11 mouse cellular contexts compared by ENCODE assay signal in genomic region chr7:124803101-124803500, GRCm38 (mm10).
DNase-seq lines count a peak whose midpoint lies in the region; TF ChIP-seq lines count a peak whose summit lies in the region.
"Had no signal": no experiment of that assay in that cellular context is flagged by ENCODE, and none has a peak within 500 bp of the region (broad histone marks: within the 10 kb centered on the region; RNA-seq: fewer than 3 reads in every experiment).

No protein-coding gene starts in this region.

- peak; percentile 39 to 60 for DNase-seq in cerebellum, postnatal 10 days
- no peak for DNase-seq in cerebellum, postnatal 4 days (ENCODE audit: low spot score in 2 of 2)
- DNase-seq in layer of hippocampus, adult 9-11 months: peak; percentile 5
- DNase-seq in layer of hippocampus, adult 9-10 months (ENCODE audit: low spot score): no peak
- DNase-seq in brain, embryonic 14.5 days (ENCODE audit: low read depth): peak; percentile 31
- no peak for DNase-seq in c-Kit-positive CD71-positive TER-119-positive erythroid progenitor cells, embryonic 14.5 days (ENCODE audit: low spot score)
- DNase-seq: adrenal gland, postnatal 10 days; embryo, embryonic 11 days; gastrocnemius, adult 2 months; gastrocnemius, postnatal 25 days; kidney, adult 8-10 months had no signal

- no peak for TF ChIP-seq CTCF in brain, embryonic 14.5 days (IDR thresholded peaks at IDR 0.05; ENCODE audit: borderline replicate concordance, extremely low read depth, insufficient read depth, insufficient read length)

- no peak for TF ChIP-seq POLR2A in brain, embryonic 14.5 days (IDR thresholded peaks at IDR 0.05; ENCODE audit: borderline replicate concordance, extremely low read depth, insufficient read depth, insufficient read length, poor library complexity, severe bottlenecking)

Comparison
In these comparisons a context has a peak if more than half of its experiments do, and no peak if none do; other contexts are left out.
1. DNase-seq: peak in cerebellum, postnatal 10 days (2 of 2), layer of hippocampus, adult 9-11 months (single experiment) and brain, embryonic 14.5 days (single experiment); none in cerebellum, postnatal 4 days (0 of 2), layer of hippocampus, adult 9-10 months (single experiment) and c-Kit-positive CD71-positive TER-119-positive erythroid progenitor cells, embryonic 14.5 days (single experiment).